Mouse (Mus musculus) cerebellum, adult 9-11 months (tissue): Measurements from ENCODE around the gene Rgp1.

Source experiments
- DNase-seq: peaks from one replicate; pipeline ENCODE4 v3.0.0; 2022

Gene Rgp1

GRCm38 (mm10) chr4:43598650-43599380 is 20.3 kb downstream of the Rgp1 start:
- no peak for DNase-seq

- no peak for DNase-seq
Measured at GRCm38 (mm10) chr4:43600195-43600934, 21.9 kb downstream of the Rgp1 start.

GRCm38 (mm10) chr4:43604099-43604498 is 25.6 kb downstream of the Rgp1 start:
- no peak for DNase-seq

GRCm38 (mm10) chr4:43604751-43605685 is 26.5 kb downstream of the Rgp1 start:
- no peak for DNase-seq

GRCm38 (mm10) chr4:43612534-43612933 is 34.0 kb downstream of the Rgp1 start:
- DNase-seq: no peak

GRCm38 (mm10) chr4:43613060-43613730 is 34.7 kb downstream of the Rgp1 start:
- no peak for DNase-seq

GRCm38 (mm10) chr4:43620146-43620778 is 41.7 kb downstream of the Rgp1 start:
- DNase-seq: no peak

- peak; percentile 76 for DNase-seq
Measured at GRCm38 (mm10) chr4:43629106-43629817, 50.7 kb downstream of the Rgp1 start.

- peak; percentile 92 for DNase-seq
Measured at GRCm38 (mm10) chr4:43630030-43630581, 51.6 kb downstream of the Rgp1 start.

GRCm38 (mm10) chr4:43630671-43631045 is 52.1 kb downstream of the Rgp1 start:
- no peak for DNase-seq

GRCm38 (mm10) chr4:43631046-43631955 is 52.8 kb downstream of the Rgp1 start, which contains the start of gene Npr2:
Npr2 (plus strand) TSS chr4:43631935.
- DNase-seq: peak; percentile 74

- DNase-seq: peak; percentile 75
Measured at GRCm38 (mm10) chr4:43631956-43632920, 53.7 kb downstream of the Rgp1 start.

GRCm38 (mm10) chr4:43633296-43633695 is 54.8 kb downstream of the Rgp1 start:
- DNase-seq: no peak

GRCm38 (mm10) chr4:43633736-43634135 is 55.2 kb downstream of the Rgp1 start:
- no peak for DNase-seq

GRCm38 (mm10) chr4:43634621-43635374 is 56.3 kb downstream of the Rgp1 start:
- no peak for DNase-seq

- DNase-seq: no peak
Measured at GRCm38 (mm10) chr4:43636751-43637150, 58.2 kb downstream of the Rgp1 start.
